Mouse (Mus musculus): ENCODE measurements around the gene Pick1. TPM values are rescaled to one million over a fixed set of nuclear protein-coding genes. Genes with fewer than 3 reads are reported as not detected.

The Pick1 gene
- polyA plus RNA-seq, 1 experiment = 29.8 TPM

DNA sequence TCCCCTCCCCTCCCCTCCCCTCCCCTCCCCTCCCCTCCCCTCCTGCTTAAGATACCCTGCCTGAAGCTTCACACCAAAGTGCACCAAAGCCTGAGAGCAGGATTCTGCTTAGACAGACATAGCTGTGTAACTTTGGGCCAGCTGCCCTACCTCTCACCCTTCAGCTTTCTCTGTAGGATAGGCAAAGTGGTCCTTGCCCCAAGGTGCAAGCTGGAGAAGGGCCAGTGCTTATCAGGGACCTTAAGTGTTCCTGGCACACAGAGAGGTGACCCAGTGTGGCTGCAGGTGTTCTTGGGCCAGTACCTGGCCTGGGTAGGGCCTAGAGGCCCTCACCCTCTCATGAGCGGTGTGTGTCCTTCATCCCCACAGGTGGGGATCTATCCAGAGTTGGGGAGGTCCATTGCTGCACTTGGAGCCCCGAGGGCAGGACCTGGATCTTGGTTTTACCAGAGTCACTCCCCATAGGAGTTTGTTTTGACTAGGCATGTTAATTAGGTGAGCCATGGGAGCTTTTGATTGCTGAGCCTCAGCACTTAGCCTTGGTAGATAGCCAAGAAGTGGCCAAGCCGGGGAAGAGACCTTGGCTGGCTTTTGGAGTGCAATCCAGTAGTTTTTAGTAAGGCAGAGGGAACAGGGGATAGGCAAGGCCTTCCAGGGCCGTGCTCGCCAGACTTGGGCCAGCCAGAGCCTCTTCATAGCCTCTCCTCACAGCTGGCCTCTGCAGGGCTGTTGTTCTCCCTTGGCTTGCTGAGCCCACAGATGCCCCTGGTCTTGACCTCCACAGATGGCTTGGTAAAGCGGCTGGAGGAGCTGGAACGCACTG, 15.3 kb downstream of the Pick1 start:
- WGBS = 43% methylated on average over 7 of the region's 7 CpGs
- DNase-seq = peak; percentile 71
- Histone ChIP-seq H3K27me3 (replicated peaks; ENCODE audit: control insufficient read depth, insufficient read depth, low read length) (no peaks in the 10 kb centered on the region), H3K4me3 (ENCODE audit: insufficient read depth, low read depth, low read length) (no peak overlapping the region), H3K4me1 (ENCODE audit: control insufficient read depth, insufficient read depth, low read length) (peaks cover 4% of the 10 kb centered on the region; the same call in 1 of the 2 replicates), H3K36me3 (ENCODE audit: control insufficient read depth, insufficient read depth, low read length) (no peaks in the 10 kb centered on the region), H3K27ac (ENCODE audit: insufficient read depth, low read depth, low read length) (peak overlapping the region; percentile 69)
- TF ChIP-seq POLR2A (IDR thresholded peaks at IDR 0.05; ENCODE audit: low read depth, low read length) = no peak
- TF ChIP-seq CTCF (conservative IDR thresholded peaks at IDR 0.05; ENCODE audit: insufficient read depth, insufficient read length, low read depth, low read length) = no peak

DNA sequence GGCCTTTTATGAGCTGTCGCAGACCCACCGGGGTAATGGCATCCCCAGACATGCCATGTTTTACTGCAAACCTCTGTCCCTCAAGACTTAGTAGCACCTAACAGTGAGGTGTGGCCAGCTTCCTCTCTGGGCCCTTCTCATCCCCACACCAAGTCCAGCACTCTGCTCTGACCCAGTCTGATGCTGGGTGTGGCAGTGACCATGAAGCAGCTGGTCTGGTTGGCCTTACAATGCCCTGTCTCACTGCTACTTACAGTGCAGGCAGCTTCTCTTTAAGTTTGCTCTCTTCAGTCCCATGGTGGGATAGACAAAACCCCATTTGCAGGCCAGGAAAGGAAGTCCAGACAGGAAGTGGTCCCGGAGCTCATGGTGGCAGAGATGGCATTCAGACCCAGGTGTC, 16.3 kb downstream of the Pick1 start:
- H3K36me3 ChIP-seq (ENCODE audit: control insufficient read depth, insufficient read depth, low read length) = no peaks in the 10 kb centered on the region
- H3K27ac ChIP-seq (ENCODE audit: insufficient read depth, low read depth, low read length) = no peak overlapping the region
- no peak for TF ChIP-seq CTCF (conservative IDR thresholded peaks at IDR 0.05; ENCODE audit: insufficient read depth, insufficient read length, low read depth, low read length)
- TF ChIP-seq POLR2A (IDR thresholded peaks at IDR 0.05; ENCODE audit: low read depth, low read length) = no peak

DNA sequence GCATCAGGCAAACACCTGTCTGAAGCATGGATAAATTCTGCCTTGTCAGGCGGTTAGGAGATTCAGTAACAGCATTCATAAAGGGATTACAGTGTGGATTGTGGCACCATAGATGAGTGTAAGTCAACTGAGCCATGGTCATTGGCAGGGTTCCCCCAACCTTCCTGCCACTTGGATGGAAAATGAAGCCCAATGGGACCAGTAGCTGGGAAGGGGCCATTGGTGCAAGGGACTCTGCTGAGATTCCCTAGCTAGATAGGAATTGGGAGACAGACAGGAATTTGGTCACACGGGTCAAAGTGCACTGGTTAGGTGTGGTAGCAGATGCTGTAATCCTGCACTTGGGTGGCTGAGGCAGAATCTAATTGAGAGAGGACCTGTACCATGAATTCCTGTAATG, 21.3 kb downstream of the Pick1 start:
- H3K27me3 ChIP-seq (replicated peaks; ENCODE audit: control insufficient read depth, insufficient read depth, low read length) = no peaks in the 10 kb centered on the region
- TF ChIP-seq POLR2A (IDR thresholded peaks at IDR 0.05; ENCODE audit: low read depth, low read length) = no peak
- TF ChIP-seq CTCF (conservative IDR thresholded peaks at IDR 0.05; ENCODE audit: insufficient read depth, insufficient read length, low read depth, low read length) = no peak
- H3K36me3 ChIP-seq (ENCODE audit: control insufficient read depth, insufficient read depth, low read length) = no peaks in the 10 kb centered on the region
- DNase-seq = no peak
- no peak overlapping the region for H3K27ac ChIP-seq (ENCODE audit: insufficient read depth, low read depth, low read length)
- WGBS = 77% methylated on average over 2 of the region's 2 CpGs
- 0 out of 2 replicates have a peak, but pooled peaks cover 4% of the 10 kb centered on the region for H3K4me1 ChIP-seq (ENCODE audit: control insufficient read depth, insufficient read depth, low read length)
- H3K4me3 ChIP-seq (ENCODE audit: insufficient read depth, low read depth, low read length) = no peak overlapping the region

More for the DNA sequence above, 16.3 kb downstream of the Pick1 start:
- no peak for DNase-seq
- Histone ChIP-seq H3K4me1 (ENCODE audit: control insufficient read depth, insufficient read depth, low read length) (peaks cover 4% of the 10 kb centered on the region; the same call in 1 of the 2 replicates), H3K27me3 (replicated peaks; ENCODE audit: control insufficient read depth, insufficient read depth, low read length) (no peaks in the 10 kb centered on the region), H3K4me3 (ENCODE audit: insufficient read depth, low read depth, low read length) (no peak overlapping the region)
- 88% methylated on average over 3 of the region's 3 CpGs for WGBS

DNA sequence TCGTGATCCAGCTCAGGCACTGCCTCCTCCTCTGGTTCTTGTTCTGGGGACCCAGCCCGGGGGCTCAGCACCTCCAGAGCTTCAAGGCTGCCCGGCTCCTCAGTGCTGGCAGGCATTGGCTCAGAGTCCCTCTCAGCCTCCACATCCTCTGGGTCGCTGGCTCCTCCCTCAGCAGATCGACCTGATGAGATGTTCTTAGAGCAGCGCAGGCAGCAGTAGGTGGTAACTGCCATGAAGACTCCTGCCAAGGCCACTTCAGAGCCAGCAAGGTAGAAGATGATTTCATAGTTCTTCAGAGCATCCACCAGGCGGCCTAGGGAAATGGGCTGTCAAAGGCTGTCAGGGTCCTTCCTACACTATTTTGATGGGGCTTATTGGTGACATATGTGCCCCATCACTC, 22.2 kb downstream of the Pick1 start:
- DNase-seq = no peak
- WGBS = 71% methylated on average over 7 of the region's 7 CpGs
- Histone ChIP-seq H3K27ac (ENCODE audit: insufficient read depth, low read depth, low read length) (no peak overlapping the region), H3K27me3 (replicated peaks; ENCODE audit: control insufficient read depth, insufficient read depth, low read length) (no peaks in the 10 kb centered on the region), H3K36me3 (ENCODE audit: control insufficient read depth, insufficient read depth, low read length) (no peaks in the 10 kb centered on the region), H3K4me3 (ENCODE audit: insufficient read depth, low read depth, low read length) (no peak overlapping the region), H3K4me1 (ENCODE audit: control insufficient read depth, insufficient read depth, low read length) (0 out of 2 replicates have a peak, but pooled peaks cover 4% of the 10 kb centered on the region)
- TF ChIP-seq POLR2A (IDR thresholded peaks at IDR 0.05; ENCODE audit: low read depth, low read length) = no peak
- TF ChIP-seq CTCF (conservative IDR thresholded peaks at IDR 0.05; ENCODE audit: insufficient read depth, insufficient read length, low read depth, low read length) = no peak

DNA sequence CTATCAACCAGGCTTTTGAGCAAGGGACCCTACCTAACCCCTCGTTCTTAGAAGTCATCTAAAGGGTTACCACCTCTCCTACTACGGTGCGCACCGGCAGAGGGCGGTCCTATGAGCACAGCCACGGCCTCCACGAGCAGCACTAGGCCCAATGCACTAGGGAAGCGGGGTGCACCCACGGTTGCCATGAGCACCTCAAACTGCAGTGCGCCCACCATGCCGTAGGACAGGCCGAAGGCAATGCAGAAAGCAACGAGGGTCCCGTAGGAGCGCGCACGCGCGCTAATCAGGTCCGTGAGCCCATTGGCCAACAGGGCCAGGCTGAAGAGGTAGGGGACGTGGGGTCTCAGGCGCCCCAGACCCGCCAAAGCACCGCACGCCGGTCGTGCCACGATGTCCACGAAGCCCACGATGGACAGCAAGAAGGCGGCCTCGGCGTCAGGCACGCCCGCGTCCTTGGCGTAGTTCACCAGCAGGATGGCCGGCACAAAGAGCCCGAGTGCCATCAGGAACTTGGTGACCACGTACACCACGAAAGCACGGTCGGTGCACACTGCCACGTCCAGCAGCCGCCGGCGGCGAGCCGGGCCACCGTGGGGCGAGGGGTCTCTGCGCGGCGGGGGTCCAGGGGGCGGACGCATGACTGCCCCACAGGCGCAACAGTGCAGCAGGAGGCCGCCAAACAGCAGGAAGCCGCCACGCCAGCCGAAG, 23.0 kb downstream of the Pick1 start:
- WGBS = 4% methylated on average over 61 of the region's 61 CpGs
- no peak overlapping the region for H3K27ac ChIP-seq (ENCODE audit: insufficient read depth, low read depth, low read length)
- H3K4me3 ChIP-seq (ENCODE audit: insufficient read depth, low read depth, low read length) = peak overlapping the region; percentile 17; the same call in 1 of the 2 replicates
- DNase-seq = no peak
- H3K36me3 ChIP-seq (ENCODE audit: control insufficient read depth, insufficient read depth, low read length) = no peaks in the 10 kb centered on the region
- no peaks in the 10 kb centered on the region for H3K27me3 ChIP-seq (replicated peaks; ENCODE audit: control insufficient read depth, insufficient read depth, low read length)
- H3K4me1 ChIP-seq (ENCODE audit: control insufficient read depth, insufficient read depth, low read length) = 0 out of 2 replicates have a peak, but pooled peaks cover 4% of the 10 kb centered on the region
- no peak for TF ChIP-seq POLR2A (IDR thresholded peaks at IDR 0.05; ENCODE audit: low read depth, low read length)
- no peak; the same call in 1 of the 2 replicates for TF ChIP-seq CTCF (conservative IDR thresholded peaks at IDR 0.05; ENCODE audit: insufficient read depth, insufficient read length, low read depth, low read length)

DNA sequence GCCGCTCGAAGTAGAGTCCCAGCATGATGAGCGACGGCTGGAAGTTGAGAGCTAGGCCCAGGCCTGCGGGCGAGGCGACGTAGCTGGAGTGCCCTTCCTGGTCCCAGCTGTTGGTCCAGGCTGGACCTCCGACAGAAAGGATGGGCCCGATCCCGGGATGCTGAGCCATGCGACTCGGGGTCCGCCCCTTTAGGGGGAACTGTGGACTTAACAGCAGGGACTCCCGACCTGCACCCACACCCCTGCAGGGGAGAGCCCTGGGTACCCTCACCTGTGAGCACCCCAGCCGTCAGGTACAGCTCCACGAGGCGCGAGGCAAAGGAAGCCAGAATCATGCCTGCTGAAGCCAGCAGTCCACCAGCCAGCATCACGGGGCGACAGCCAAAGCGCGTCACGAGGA, 23.6 kb downstream of the Pick1 start:
- H3K27ac ChIP-seq (ENCODE audit: insufficient read depth, low read depth, low read length) = no peak overlapping the region

DNA sequence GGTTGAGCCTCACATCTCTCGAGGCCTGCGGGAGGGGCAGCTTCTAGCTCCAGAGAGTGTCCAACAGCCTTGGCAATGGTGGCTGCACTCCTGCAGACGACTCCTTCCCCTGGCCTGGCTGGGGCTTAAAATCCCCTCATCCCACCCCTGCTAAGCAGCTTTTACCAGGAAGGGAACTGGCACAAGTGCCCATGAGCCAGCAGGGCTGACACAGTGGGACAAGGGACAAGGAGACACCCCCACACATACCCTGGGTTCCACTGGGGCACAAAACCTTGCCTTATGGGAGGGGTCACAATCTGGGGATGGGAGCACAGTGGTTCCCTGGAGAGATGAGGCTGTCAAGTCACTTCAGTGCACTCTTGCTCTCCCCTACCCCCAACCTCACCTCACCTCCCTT, 25.7 kb downstream of the Pick1 start, which contains the start of gene Slc16a8:
Gene Slc16a8 (minus strand): TSS at position 101 of the 400 bp plus-strand sequence.
- H3K27ac ChIP-seq (ENCODE audit: insufficient read depth, low read depth, low read length) = no peak within 1 kb of the TSS
- TF ChIP-seq POLR2A (IDR thresholded peaks at IDR 0.05; ENCODE audit: low read depth, low read length) = no peak
- no peak for TF ChIP-seq CTCF (conservative IDR thresholded peaks at IDR 0.05; ENCODE audit: insufficient read depth, insufficient read length, low read depth, low read length)
- H3K27me3 ChIP-seq (replicated peaks; ENCODE audit: control insufficient read depth, insufficient read depth, low read length) = no peaks in the 10 kb centered on the region
- H3K36me3 ChIP-seq (ENCODE audit: control insufficient read depth, insufficient read depth, low read length) = no peaks in the 10 kb centered on the region
- no peak for DNase-seq
- H3K4me1 ChIP-seq (ENCODE audit: control insufficient read depth, insufficient read depth, low read length) = peaks cover 12% of the 10 kb centered on the region; the same call in 1 of the 2 replicates
- no peak within 1 kb of the TSS for H3K4me3 ChIP-seq (ENCODE audit: insufficient read depth, low read depth, low read length)
- WGBS = 74% methylated on average over 3 of the region's 3 CpGs

More for the DNA sequence above, 23.6 kb downstream of the Pick1 start:
- H3K27me3 ChIP-seq (replicated peaks; ENCODE audit: control insufficient read depth, insufficient read depth, low read length) = no peaks in the 10 kb centered on the region
- DNase-seq = no peak
- 0 out of 2 replicates have a peak, but pooled peaks cover 4% of the 10 kb centered on the region for H3K4me1 ChIP-seq (ENCODE audit: control insufficient read depth, insufficient read depth, low read length)
- no peak for TF ChIP-seq CTCF (conservative IDR thresholded peaks at IDR 0.05; ENCODE audit: insufficient read depth, insufficient read length, low read depth, low read length)
- TF ChIP-seq POLR2A (IDR thresholded peaks at IDR 0.05; ENCODE audit: low read depth, low read length) = no peak
- no peaks in the 10 kb centered on the region for H3K36me3 ChIP-seq (ENCODE audit: control insufficient read depth, insufficient read depth, low read length)
- H3K4me3 ChIP-seq (ENCODE audit: insufficient read depth, low read depth, low read length) = no peak overlapping the region
- WGBS = 39% methylated on average over 24 of the region's 24 CpGs

Measured in kidney, adult 2 months (tissue).